Mouse (Mus musculus): Measurements from ENCODE around the gene Fbxl7.

GRCm38 (mm10) chr15:26673239-26673859, 222.0 kb downstream of the Fbxl7 start:
- TF ChIP-seq CTCF (IDR thresholded peaks at IDR 0.05; ENCODE audit: control insufficient read depth, insufficient read depth, low read length), result no peak
- TF ChIP-seq POLR2A (IDR thresholded peaks at IDR 0.05; ENCODE audit: borderline replicate concordance, control insufficient read depth, low read depth, low read length), result no peak
